In genomic region chr6:145047445-145047857, GRCm38 (mm10) we compare ENCODE assay signal across 8 mouse cellular contexts. TPM values are rescaled to one million over a fixed set of nuclear protein-coding genes. Genes with fewer than 3 reads are reported as not detected.
DNase-seq lines count a peak whose midpoint lies in the region; ATAC-seq lines count a peak whose summit lies in the region.

No protein-coding gene starts in this region.

- no peaks in the 10 kb centered on the region for H3K36me3 ChIP-seq in embryonic facial prominence, embryonic 13.5 days
- no peaks in the 10 kb centered on the region for H3K36me3 ChIP-seq in hindbrain, embryonic 14.5 days (replicated peaks; ENCODE audit: control insufficient read depth, insufficient read depth)
- H3K36me3 ChIP-seq in limb, embryonic 15.5 days = no peaks in the 10 kb centered on the region

- peaks cover 14% of the 10 kb centered on the region for H3K4me1 ChIP-seq in embryonic facial prominence, embryonic 13.5 days
- H3K4me1 ChIP-seq in hindbrain, embryonic 14.5 days (replicated peaks; ENCODE audit: control insufficient read depth, insufficient read depth, low read length) = peaks cover 16% of the 10 kb centered on the region
- peaks cover 16% of the 10 kb centered on the region for H3K4me1 ChIP-seq in limb, embryonic 15.5 days

- ATAC-seq in embryonic facial prominence, embryonic 13.5 days (ENCODE audit: insufficient number of reproducible peaks, insufficient read depth, low FRiP score, low TSS enrichment, low read depth) = no peak
- ATAC-seq in hindbrain, embryonic 14.5 days (ENCODE audit: low FRiP score) = peak; percentile 65; the same call in 1 of the 2 replicates
- no peak for ATAC-seq in limb, embryonic 15.5 days (ENCODE audit: insufficient number of reproducible peaks, low FRiP score, low TSS enrichment, low read depth)

- peak overlapping the region; percentile 54 for H3K4me3 ChIP-seq in embryonic facial prominence, embryonic 13.5 days
- H3K4me3 ChIP-seq in hindbrain, embryonic 14.5 days (replicated peaks; ENCODE audit: low read length) = peak overlapping the region; percentile 65
- H3K4me3 ChIP-seq in limb, embryonic 15.5 days = peak overlapping the region; percentile 42

- peaks cover 19% of the 10 kb centered on the region for H3K27me3 ChIP-seq in embryonic facial prominence, embryonic 13.5 days
- H3K27me3 ChIP-seq in hindbrain, embryonic 14.5 days (ENCODE audit: control insufficient read depth, insufficient read depth, low read length) = no peaks in the 10 kb centered on the region
- peaks cover 18% of the 10 kb centered on the region for H3K27me3 ChIP-seq in limb, embryonic 15.5 days

- under 1% methylated on average over 15 of the region's 15 CpGs for WGBS in embryonic facial prominence, embryonic 13.5 days
- WGBS in hindbrain, embryonic 14.5 days = under 1% methylated on average over 15 of the region's 15 CpGs
- WGBS in limb, embryonic 15.5 days = 22% methylated on average over 15 of the region's 15 CpGs

- peak; percentile 41 to 57 for DNase-seq in left cerebral cortex, adult 18-20 months (ENCODE audit: low spot score in 2 of 2)
- DNase-seq in left cerebral cortex, adult 11 months (ENCODE audit: low spot score) = no peak
- DNase-seq in hindbrain, embryonic 14.5 days (ENCODE audit: low spot score) = peak; percentile 83
- peak; percentile 50 for DNase-seq in right cerebral cortex, postnatal 14 days
- no peak for DNase-seq in thymus, postnatal 0 days (ENCODE audit: low spot score)
- no peak for DNase-seq in lung, postnatal 10 days

- H3K9me3 ChIP-seq in embryonic facial prominence, embryonic 13.5 days = no peaks in the 10 kb centered on the region
- no peaks in the 10 kb centered on the region for H3K9me3 ChIP-seq in hindbrain, embryonic 14.5 days (ENCODE audit: control insufficient read depth, low read length)
- no peaks in the 10 kb centered on the region for H3K9me3 ChIP-seq in limb, embryonic 15.5 days

- H3K27ac ChIP-seq in embryonic facial prominence, embryonic 13.5 days = no peak overlapping the region
- H3K27ac ChIP-seq in hindbrain, embryonic 14.5 days = peak overlapping the region; percentile 86
- no peak overlapping the region for H3K27ac ChIP-seq in limb, embryonic 15.5 days

- peak overlapping the region; percentile 99 for H3K4me2 ChIP-seq in embryonic facial prominence, embryonic 13.5 days
- peak overlapping the region; percentile 95 for H3K4me2 ChIP-seq in hindbrain, embryonic 14.5 days (replicated peaks)
- peak overlapping the region; percentile 94 for H3K4me2 ChIP-seq in limb, embryonic 15.5 days

- peak overlapping the region; percentile 67 for H3K9ac ChIP-seq in embryonic facial prominence, embryonic 13.5 days
- peak overlapping the region; percentile 84 for H3K9ac ChIP-seq in hindbrain, embryonic 14.5 days
- H3K9ac ChIP-seq in limb, embryonic 15.5 days = no peak overlapping the region

RNA-seq across cellular contexts. Expression of gene Bcat1, which starts 28.5 kb away (rescaled TPM):
- total RNA-seq in left cerebral cortex, adult 18-20 months (2021) = 10 to 100 TPM; 79.0 to 94.8 TPM
- polyA plus RNA-seq in embryonic facial prominence, embryonic 13.5 days (2015; fragmentation: Nextera tagmentation; extraction: Ambion mirVana) = 23.9 and 32.3 TPM in 2 replicates
- 101 and 123 TPM in 2 replicates for polyA plus RNA-seq in hindbrain, embryonic 14.5 days (2014; fragmentation: Nextera tagmentation; extraction: Ambion mirVana)
- 31.2 and 34.9 TPM in 2 replicates for polyA plus RNA-seq in limb, embryonic 15.5 days (2015; fragmentation: Nextera tagmentation; extraction: Ambion mirVana)
- polyA plus RNA-seq in thymus, postnatal 0 days (2015; fragmentation: Nextera tagmentation; extraction: Ambion mirVana) = 8.9 and 11.8 TPM in 2 replicates

Comparison
In these comparisons a context has a peak if more than half of its experiments do, and no peak if none do; other contexts are left out.
1. DNase-seq: peak in left cerebral cortex, adult 18-20 months (2 of 2), hindbrain, embryonic 14.5 days (single experiment) and right cerebral cortex, postnatal 14 days (single experiment); none in left cerebral cortex, adult 11 months (single experiment), thymus, postnatal 0 days (single experiment) and lung, postnatal 10 days (single experiment).
2. Peak in every context shown above with its lines, with median percentiles within 50 percentile points of each other: H3K4me2 ChIP-seq and H3K4me3 ChIP-seq.